Mouse (Mus musculus): ENCODE measurements around the gene Foxf2.

Gene Foxf2

DNA sequence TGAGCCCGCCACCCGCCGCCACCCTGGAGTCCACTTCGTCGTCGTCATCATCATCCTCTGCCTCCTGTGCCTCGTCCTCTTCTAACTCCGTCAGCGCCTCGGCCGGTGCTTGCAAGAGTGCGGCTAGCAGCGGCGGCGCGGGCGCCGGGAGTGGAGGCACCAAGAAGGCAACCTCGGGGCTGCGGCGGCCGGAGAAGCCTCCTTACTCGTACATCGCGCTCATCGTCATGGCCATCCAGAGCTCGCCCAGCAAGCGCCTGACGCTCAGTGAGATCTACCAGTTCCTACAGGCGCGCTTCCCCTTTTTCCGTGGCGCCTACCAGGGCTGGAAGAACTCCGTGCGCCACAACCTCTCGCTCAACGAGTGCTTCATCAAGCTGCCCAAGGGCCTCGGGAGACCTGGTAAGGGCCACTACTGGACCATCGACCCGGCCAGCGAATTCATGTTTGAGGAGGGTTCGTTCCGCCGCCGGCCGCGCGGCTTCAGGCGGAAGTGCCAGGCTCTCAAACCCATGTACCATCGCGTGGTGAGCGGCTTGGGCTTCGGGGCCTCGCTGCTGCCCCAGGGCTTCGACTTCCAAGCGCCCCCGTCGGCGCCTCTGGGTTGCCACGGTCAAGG, 676 bp downstream of the Foxf2 start:
- no peak for DNase-seq (ENCODE audit: low read depth)

DNA sequence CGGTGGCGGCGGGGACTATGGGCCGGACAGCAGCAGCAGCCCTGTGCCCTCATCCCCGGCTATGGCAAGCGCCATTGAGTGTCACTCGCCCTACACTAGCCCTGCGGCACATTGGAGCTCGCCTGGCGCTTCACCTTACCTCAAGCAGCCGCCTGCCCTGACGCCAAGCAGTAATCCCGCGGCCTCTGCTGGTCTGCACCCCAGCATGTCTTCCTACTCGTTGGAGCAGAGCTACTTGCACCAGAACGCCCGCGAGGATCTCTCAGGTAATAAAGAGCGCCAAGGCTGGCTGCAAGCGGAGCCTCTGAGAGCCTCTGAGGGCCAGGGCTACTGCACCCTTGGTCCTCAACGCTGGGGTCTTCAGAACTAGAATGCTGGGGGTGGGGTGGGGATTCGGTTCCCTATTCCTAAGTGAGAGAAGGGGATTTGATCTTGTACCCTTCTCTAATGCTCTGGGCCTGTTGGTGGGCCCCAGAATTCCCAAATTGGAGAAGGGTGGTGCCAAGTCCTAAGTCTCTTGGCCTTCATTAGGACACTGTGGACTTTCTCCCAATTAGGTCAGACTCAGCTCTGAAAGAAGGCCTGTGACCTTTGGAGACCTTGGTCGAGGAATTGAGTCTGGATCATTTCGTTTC, 1.5 kb downstream of the Foxf2 start:
- no peak for DNase-seq (ENCODE audit: low read depth)

GRCm38 (mm10) chr13:31627864-31628690, 2.5 kb downstream of the Foxf2 start:
- DNase-seq (ENCODE audit: low read depth): no peak

DNA sequence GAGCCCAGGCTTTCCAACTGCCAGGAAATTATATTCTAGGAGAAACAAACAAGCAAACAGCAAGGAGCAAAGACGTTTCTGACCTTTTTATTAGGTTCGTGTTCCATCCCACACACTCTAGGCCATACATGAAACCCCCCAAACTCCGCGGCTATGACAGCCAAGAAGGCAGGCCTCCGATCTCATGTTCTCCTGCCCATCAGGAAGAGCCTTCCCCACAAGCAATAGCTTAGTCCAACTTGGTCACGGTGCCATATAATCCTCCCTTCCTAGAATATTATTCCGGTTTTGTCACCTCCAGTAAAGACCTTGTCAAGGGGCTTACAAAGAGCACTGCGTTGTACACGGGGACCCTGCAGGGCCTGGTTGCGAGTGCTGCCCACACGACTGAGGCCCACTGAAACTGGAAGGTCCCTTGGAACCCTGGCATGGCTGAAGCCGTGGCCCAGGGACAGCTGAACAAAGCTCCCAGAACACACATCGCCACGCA, 3.1 kb downstream of the Foxf2 start:
- no peak for DNase-seq (ENCODE audit: low read depth)

DNA sequence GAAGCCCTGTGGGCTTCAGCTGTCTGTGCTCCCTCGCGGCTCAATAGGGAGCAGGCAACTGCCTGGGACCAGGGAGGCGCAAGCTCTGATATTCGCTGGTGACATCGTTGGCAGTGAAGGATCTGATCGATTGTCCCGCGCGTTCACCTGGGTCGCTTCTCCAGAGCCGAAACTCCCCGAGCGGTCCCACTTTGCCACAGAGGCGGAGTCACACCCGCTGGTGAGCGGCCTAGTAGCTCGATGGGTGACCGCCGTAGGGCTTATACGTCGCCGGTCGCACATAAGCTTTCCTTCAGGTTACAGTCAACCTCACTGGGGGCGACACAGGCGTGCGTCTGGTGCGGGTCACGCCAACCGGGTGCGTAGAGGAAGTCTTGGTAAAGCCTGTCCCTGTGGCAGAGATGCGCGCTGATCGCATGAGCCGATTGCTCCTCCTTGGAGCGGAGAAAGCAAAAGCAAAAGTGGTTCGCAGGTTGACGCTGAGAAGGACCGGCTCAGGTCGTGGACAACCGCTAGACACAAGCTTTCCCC, 3.8 kb downstream of the Foxf2 start:
- DNase-seq (ENCODE audit: low read depth): no peak

GRCm38 (mm10) chr13:31630051-31630450, 4.4 kb downstream of the Foxf2 start:
- DNase-seq (ENCODE audit: low read depth): no peak

- DNase-seq (ENCODE audit: low read depth): no peak
Observed at GRCm38 (mm10) chr13:31630551-31630950, 4.9 kb downstream of the Foxf2 start.

DNA sequence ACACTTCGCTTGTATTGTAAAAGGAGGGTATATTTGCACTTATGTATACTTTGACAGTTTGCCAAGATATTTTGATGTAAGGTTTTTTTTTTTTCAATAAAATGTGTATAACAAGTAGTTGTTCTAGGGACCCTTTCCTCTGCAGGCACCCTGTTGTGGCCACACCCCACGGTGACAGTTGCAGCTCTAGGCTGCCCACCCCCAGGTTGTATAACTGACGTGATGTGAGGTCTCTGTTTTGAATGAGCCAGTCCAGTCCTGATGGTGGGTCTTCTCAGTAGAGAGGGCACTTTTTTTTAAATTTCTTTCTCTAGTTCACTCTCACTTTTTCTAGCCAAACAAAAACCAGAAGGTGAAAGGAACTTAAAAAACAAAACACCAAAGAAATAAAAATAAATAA, 5.7 kb downstream of the Foxf2 start:
- DNase-seq (ENCODE audit: low read depth): no peak

DNA sequence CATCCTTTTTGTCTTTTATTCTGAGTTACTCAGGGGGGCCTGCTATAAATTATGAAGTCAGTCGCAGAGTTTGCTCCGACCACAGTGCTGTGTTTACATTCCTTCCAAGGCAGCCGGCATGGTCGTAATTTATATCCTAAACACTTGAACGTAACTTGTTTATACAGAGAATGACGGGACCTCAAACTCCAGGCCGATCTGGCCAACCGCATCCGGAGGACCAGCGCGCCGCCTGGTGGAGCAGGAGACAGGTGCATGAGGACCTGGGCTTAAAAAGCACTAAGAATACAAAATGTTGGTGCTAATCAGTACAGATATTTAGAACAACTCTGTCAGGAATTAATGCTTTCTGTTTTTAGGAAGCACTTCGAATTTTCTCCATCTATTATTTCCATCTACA, 6.8 kb downstream of the Foxf2 start:
- DNase-seq (ENCODE audit: low read depth): no peak

- no peak for DNase-seq (ENCODE audit: low read depth)
Observed at GRCm38 (mm10) chr13:31633259-31633658, 7.6 kb downstream of the Foxf2 start.

GRCm38 (mm10) chr13:31635546-31635945, 9.9 kb downstream of the Foxf2 start:
- DNase-seq (ENCODE audit: low read depth): no peak

DNA sequence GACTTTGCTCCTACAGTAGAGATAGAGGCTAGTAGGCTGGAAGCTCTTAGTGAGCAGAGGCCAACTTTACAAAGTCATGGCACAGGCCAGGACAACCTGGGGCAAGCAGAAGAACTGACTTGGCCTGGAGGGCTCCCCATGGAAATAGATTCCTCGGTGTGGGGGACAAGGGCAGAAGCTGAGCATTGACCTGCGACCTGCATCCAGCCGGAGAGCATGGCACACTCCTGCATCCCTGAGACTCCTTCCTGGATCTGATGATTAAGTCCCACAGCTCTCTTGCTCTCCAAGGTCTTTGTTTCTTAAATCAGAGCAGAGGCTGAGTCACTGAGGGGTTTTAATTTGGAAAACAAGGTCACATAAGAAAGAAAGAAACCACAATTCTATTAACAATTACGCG, 15.9 kb downstream of the Foxf2 start:
- DNase-seq (ENCODE audit: low read depth): no peak

DNA sequence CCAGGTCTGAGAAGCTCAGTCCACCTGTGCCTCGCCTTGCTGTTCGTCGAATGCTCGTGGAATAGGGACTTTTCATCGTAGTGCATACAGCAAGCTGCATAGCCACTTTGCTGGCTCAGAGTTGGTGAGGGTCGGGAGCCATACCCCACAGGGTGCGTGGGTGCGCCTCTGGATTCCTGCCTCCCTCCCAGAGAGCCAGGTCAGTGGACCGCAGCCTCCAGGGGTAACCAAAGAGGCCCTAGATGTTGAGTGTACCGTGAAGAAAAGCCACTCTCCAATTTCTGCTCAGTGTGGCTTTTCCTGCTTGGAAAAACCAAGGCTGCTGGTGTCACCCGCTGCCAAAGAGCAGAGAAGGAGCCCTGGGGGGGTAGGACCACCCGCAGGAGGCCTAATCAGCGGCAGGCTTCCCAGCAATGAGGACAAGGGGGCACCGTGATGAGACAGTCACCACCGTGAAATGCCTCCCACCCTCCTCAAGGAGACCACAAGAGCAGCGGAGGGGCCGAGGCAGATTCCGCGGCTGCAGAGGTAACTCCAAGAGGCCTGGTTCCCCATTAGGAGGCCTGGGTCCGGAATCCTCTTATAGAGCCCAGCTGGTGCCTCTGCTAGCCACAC, 26.6 kb downstream of the Foxf2 start:
- no peak for DNase-seq (ENCODE audit: low read depth)

- no peak for DNase-seq (ENCODE audit: low read depth)
Observed at GRCm38 (mm10) chr13:31656249-31656648, 30.6 kb downstream of the Foxf2 start.

DNA sequence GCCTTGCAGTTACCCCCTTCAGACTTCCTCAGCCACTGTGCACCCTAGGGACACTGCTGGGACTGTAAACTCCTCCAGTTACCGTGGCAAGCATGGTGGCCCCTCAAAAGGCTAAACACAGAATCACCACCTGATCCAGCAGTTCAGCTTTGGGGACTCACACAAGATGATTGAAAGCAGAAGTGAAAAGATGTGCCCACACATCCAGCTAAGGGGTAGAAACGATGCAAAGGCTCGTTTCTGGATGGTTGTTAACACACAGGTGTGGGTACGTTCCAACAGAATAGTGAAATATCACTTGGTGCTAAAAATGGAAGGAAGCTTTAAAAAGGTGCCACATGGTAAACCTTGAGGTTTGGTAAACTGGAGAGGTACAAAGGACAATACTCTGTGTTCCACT, 32.6 kb downstream of the Foxf2 start:
- no peak for DNase-seq (ENCODE audit: low read depth)

- DNase-seq (ENCODE audit: low read depth): peak; percentile 53
Observed at GRCm38 (mm10) chr13:31658963-31659362, 33.3 kb downstream of the Foxf2 start.

DNA sequence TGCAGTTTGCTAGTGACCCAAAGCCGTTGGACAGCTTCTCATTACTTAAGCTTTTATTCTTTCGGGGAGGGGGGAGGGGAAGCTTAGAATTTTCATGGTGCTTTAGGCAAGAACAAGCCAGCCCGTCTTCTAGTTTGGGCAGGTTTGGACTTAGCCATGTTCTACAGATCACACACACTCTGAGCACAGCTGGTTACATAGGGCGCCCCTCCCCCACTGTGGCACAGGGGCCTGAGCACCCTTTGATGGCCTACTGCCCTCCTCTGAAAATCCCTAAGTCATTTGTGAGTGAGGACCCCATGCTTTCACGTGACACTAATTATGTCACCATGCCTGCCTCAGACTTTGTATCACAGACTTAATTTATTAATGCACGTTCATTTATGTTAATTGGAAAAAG, 35.6 kb downstream of the Foxf2 start:
- DNase-seq (ENCODE audit: low read depth): no peak

DNA sequence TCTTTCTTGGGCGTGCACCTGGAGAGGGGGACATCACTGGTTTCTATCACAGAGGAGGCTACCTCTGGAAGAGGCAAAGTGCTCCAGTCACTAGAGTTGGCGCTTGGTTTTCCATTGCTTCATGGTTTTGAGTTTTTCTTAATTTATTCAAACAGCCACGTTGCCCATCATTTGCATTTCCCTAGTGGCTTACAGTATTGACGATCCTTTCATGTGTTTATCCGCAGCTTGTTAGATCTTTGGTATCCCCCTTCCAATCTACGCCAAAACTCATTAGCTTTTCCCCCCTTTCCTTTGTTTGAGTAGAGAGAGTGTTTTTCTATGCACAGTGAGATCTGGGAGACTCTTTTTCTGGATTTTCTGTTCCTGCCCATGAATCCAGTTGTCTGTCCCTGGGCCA, 39.8 kb downstream of the Foxf2 start:
- DNase-seq (ENCODE audit: low read depth): no peak

DNA sequence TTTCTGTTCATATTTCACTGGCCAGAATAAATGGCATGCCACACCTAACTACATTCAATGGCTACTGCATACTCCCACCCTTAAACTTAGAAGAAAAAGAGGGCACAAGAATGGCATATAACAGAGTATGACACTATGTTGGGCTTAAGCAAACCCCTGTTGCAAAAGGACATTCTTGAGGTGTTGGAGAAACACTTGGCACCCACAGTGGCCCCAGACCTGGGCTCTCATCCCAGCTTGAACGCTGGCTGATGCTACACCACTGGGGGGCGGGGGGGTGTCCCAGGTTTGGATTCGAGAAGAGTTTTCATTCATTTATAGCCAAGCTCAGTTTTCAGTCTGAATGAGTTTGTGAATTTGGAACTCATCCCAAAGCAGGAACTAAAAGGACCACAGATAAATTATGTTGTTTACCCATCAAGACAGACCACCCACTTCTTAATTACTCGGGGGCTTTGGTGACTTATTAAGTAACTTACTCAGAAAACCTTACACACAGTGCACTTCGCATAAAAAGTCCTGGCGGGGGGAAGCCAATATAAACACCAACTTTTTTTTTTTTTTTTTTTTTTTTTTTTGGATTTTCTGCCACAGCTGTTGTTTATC, 42.4 kb downstream of the Foxf2 start:
- DNase-seq (ENCODE audit: low read depth): no peak

DNA sequence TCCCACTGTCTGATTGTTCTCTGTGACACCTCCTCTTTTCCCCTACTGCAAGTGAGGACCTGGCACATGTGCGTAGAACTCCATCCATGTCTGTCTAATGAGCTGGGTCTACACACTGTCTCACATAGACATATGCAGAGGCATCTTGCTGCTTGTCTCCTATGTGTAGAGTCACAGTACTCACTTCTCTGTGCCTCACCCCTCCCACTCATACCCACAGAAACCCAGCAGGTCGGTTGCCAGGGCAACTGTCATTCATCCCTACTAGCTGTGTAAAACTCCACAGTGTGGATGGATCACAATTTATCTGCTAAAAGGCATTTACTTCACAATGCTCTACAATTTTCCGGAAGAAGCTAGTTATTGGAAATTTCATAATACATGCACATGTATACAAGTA, 46.5 kb downstream of the Foxf2 start:
- DNase-seq (ENCODE audit: low read depth): no peak
